Mouse (Mus musculus) natural killer cell, adult 2 months (primary cell): Measurements from ENCODE around the gene Psen2.
A peak's percentile ranks its signal among the peaks of the same experiment; 100 is the strongest.

Experiments used
- DNase-seq, 2 experiments: peaks; one replicate each; pipeline ENCODE4 v3.0.0; 2022; ENCODE audit warnings: low spot score in 2 of 2

Psen2 gene

DNA sequence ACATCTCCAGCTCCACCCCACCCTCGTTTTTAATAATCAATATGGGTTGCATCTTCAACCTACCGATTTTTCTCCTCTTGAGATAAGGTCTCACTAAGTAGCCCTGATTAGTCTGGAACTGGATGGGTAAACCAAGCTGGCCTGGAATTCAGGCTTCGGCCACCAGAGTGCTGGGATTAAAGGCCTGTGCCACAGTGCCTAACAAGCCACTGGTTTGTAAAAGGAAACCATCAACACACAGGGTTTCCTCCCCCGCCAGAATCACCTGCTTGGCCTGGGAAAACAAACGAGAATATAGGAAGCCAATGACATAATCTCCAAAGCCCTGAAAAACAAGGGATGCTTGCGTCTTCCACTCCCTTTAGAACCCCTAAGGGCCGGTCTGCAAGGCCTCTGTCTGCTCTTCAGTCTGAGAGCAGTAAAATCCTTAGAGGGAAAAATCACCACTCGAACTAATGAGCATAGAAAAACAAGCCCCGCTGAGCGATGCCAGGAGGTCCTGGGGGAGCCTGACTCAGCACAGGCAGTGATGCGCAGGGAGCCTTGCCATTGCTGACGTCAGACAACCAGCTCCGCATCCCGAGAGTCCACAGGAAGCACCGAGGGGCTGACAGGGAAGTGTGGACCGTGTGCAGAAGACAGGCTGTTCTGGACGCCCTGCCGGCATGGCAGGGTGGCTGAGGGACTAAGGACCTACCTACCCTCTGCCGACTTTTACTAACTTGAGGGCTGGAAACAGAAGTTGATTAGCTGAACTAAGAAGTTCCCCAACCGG, 13.4 kb downstream of the Psen2 start:
- DNase-seq: peak in 1 of 2 experiments; percentile 44

DNA sequence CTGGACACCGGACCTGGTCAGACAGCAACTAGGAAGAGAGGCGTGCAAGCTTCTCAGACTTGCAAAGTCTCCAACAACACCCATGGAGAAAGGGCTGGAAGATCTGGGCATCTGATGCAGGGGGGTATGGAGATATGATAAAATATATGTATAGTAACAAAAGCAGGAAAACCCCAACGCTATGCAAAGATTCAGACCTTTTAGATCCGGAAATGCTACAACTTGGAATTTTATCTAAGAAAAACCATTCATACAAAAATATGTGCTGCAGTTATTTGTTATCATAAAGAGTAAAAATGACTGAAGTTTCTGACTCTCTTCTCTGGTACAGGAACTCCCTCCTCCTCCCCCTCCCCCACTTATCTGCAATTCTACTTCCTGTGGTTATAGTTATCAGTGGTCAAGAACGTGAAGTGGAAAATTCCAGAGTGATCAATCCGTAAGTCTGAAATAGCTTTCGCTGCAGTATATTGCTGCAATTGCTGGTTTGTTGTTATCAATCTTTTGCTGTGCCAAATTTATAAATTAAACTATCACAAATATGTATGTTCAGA, 14.6 kb downstream of the Psen2 start:
- DNase-seq: no peak

DNA sequence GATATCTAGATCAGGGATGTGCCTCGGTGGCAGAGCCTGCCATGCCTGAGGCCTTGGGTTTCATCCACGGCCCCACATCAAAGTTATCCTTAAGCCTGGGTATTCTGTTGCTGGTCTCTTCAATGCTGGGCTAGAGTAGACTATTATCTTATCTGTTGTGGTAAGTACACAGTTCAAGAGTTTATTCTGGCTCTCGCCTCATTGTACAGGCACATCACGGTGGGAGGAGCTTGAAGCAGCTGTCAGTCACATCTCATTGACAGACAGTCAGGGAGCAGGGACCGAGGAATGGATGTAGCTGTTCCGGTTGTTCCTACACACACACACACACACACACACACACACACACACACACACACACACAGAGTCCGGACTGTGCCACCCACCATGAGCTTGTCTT, 15.3 kb downstream of the Psen2 start:
- DNase-seq: no peak

DNA sequence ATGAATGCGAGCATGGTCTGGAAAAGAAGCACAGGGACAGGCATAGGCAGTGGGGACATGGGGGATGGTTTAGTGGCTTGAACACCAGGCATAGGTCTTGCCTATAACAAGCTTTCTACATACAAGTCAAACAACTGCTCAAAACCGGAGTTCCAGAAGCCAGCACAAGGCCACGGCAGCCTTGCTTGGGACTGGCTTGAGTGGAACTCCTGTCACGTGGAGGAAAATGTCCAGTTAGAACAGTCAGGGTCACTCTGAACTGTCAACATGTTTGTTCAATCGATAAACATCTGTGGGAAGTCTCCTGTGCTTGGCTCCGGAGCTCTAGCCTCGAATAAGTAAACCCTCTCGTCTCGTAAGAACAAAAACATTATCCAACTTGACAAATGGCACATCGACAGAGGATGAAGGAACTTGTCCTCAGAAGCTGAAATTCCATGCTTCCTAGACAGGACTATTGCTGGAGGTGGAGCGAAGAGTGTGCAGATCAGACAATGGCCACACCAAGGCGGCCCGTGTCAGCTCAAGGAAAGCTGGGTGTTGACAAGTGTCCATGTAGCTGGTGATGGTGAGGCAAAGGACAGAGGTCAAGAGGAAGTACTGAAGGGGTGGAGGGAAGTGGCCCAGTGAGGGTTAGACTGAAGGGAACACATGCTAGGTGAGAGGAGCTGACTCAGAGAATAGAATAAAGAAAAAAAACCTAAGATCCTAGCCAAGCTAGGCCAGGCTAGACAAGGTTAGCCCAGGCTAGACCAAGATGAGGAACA, 17.3 kb downstream of the Psen2 start:
- no peak for DNase-seq

DNA sequence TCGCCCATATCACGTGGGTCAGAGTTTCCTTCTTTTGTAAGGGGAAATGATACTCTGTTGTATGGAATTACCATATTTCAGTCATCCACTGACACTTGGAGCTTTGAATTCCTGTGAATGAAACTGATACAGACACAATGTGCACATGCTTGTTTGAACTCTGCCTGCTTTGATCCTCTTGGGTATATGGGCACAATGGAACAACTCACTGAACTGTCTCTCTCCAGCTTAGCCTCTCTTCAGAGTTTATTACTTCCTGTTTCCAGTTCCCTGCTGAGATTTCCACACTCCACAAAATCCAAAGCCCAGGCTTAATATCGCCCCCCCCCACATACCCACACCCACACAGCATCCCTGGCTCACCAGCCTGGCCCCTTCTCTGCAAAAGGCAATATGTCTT, 31.5 kb downstream of the Psen2 start:
- no peak for DNase-seq

DNA sequence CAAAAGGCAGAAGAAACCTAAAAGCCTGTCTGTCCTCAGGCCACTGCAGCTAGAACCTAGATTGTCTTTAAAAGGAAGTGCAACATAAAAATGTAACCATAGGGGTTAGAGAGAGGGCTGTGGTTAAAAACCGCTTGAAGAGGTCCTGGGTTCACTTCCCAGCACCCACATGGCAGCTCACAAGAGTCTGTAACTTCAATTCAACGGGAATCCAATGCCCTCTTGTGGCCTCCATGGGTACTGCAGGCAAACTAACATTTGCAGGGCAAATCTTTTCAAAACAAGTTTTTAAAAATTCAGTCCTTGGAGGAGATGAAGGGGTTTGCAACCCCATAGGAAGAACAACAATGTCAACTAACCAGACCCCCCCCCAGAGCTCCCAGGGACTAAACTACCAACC, 32.7 kb downstream of the Psen2 start:
- DNase-seq: peak in 1 of 2 experiments; percentile 31

DNA sequence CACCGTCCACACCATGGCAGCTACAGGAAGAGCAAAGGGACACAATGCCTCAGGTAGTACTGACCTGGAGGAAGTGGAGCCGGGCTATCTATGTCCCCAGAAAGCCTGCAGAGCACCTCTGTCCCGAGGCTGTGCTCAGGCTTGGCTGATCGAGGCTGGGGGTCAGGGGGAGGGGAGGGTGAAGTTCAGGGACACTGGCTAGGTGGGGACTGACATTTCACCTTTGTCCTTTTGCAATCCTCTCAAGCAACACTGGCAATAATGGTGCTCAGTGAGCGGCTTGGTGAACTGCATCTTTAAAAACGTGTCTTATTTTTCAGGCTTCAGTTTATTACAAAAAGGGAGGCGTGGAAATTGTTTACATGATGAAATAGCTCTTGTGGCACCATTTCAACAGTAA, 33.3 kb downstream of the Psen2 start:
- DNase-seq: no peak

DNA sequence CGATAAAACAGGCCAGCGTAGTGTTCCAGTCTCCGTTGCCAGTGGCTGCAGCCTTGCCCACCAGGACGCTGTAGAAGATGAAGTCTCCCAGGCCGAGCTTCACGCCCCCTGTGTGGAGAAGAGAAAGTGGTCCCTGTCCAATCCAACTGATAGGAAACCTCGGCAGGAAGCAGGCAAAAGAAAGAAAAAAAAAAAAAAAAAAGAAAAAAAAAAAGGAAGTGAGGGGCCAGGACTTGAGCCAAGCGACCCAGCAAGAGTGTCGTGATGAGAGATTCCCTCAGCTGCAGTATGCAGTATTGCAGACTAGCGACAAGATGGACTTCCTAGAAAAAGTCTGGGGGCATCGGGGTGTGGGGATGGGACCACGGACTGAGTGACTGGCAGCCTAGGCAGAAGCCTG, 34.4 kb downstream of the Psen2 start:
- DNase-seq: no peak

DNA sequence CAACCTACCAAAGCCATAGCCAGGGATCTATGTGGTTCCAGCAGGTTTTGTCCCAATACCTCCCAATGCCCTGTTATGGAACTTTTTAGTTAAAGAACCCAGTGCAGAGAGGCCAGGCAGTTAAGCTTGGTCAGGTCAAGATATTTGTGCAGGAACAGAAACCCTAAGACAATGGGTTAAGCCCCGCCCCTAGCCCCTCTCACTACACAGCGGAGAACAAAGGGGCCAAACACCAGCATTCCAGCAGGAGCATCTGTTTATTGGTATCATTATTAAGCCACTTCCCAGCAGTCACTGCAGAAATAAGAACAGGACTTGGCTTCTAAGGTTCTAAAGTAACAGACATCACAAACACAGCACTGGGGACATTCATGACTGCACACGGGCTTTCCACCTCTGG, 36.5 kb downstream of the Psen2 start:
- DNase-seq: no peak

DNA sequence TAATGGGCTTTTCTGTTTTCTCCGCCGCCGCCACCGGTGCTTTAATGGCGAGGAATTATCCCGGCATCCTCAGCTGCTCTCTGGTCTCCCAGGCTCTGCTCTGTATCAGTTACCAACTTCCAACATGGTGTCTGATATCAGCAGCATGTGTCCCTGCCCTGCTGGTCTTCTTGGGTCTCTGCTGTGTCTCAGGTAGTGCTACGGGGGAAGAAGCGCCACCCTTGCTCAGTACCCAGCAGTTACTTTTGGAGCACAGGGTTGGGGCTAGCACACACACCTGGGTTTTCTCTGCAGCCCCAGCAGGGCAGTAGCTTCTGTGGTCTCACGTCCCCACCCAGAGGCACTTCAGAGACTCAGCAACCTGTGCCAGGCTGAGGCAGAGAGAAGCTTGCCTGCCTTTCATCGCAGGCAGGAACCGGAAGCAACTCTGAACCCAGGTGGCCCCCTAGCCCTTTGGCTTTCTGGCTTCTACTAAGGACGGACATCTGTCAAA, 37.0 kb downstream of the Psen2 start:
- peak in 1 of 2 experiments; percentile 53 for DNase-seq

DNA sequence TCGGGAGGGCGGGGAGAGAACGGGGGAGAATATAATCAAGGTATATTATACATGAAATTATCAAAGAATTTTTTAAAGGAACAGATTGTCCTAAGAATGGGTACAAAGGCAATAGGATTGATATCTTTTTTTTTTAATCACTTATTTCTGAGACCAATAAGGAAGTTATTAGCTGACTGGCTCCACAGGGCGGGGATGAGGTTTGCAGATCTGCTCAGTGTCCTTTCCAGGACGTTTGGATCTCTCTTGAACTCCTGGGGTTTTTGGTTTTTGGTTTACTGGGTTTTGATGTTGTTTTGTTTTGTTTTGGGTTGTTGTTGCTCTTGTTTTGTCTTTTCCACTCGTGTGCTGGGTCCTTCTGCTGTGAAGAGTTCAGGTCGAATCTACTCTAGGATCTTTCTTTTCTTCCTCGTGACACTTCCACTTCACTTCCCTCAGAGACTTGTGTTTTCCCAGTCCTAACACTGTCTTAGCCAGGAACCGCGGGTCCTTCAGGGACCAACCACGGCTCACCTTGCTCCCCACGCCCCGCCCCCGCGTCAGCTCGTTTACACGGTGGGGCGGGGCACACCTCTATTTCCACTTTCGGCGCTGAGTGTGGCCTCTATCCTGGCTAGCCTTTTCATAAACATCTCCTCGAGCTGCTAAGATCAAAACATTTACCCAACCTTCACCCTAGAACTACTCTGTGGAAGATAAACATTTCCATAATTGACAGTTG, 37.6 kb downstream of the Psen2 start:
- peak; percentile 38 to 55 for DNase-seq

DNA sequence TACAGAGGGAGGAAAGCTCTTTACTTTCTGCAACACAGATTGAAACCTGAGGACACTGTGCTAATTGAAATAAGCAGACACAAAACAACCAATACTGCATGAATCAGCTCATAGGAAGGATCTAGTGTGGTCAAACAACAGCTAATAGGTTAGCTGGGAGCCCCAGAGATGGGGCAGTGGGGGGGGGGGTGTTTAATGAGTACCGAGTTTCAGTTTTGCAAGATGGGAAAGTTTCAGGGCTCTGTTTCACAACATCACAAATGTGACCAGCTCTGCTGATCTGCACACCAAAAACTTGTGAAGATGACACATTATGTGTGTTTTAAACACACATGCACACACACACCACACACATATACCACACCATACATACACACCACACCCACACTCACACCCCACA, 41.2 kb downstream of the Psen2 start:
- DNase-seq: no peak

DNA sequence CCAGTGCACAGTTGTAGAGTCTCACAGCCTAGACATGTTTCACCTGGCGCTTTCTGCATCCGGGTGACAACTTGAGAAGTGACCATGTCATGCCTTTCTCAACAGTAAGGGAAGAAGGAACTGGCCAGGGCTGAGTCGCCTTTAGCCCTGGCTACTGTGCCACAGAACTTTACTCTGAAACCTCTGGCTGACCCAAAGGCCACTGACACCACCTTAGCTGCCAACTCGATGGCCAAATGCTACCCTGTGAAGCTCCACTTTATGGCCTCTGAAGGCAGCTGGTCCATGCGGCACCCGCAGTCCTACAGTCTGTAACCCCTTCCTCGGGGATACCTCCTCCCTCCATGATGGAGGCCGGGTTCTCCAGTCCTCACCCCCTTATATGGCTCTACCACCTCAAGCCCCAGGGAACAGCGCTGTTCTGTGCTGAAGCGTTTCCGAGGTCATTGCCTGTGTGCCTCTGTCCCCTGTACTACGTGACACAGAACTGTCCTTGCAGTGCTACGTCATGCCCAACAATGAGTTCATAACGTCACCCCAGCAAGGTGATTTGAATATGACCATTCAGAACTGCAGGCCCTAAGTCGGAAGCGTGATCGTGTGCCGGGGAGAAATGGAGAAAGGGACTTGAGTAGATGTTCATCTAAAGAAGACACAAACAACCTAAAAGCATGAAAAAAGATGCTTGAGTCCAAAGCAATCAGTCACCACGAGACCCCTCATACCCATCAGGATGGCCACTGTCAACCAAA, 42.3 kb downstream of the Psen2 start:
- DNase-seq: no peak

DNA sequence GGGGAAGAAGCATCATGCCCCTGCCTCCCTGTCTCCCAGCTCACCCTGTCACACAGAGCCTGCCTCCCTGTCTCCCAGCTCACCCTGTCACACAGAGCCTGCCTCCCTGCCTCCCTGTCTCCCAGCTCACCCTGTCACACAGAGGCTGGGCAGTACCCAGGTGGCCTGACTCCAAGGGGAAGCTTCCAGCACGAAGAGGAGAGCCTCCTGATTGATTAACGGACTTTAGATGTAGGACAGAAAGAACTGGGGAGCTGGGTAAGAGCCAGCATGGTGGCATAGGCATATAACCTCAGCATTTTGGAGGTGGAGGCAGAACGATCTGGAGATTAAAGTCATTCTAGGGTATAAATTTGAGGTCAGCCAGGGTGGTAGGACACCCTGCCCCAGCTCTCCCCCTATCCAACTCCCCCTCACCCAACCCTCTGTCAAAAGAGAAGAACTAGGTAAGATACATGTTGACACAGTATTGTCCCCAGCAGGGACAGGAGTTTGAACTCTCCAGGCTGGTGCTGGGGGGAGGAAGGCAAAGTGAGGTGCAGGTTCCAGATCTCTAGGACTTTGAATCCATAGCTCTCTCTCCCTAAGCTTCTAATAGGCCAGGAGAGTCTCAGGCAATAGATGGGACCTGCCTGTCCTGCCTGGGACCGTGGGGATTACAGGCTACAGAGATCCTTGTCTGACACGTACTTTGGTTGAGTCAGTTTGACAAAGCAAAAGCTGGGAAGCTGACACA, 46.5 kb downstream of the Psen2 start:
- no peak for DNase-seq

DNA sequence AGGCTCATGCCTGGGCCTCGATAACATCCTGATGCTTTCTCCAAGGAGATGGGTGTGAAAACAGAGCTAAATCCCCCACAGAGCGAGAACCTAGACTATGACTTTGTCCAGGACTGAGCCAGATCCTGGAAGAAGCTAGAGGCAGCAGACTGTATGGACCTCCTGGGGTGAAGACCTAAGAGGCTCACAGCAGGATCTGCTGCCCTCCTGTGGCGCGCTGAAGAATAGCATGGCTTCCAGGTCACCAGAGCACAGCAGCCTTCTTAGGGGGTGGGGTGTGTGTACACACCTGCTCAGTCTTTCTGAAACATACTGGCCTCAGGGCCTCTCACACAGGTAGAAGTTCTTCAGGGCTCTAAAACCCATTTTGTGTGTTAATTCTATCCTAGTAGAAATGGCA, 48.2 kb downstream of the Psen2 start:
- DNase-seq: peak; percentile 49 to 74

DNA sequence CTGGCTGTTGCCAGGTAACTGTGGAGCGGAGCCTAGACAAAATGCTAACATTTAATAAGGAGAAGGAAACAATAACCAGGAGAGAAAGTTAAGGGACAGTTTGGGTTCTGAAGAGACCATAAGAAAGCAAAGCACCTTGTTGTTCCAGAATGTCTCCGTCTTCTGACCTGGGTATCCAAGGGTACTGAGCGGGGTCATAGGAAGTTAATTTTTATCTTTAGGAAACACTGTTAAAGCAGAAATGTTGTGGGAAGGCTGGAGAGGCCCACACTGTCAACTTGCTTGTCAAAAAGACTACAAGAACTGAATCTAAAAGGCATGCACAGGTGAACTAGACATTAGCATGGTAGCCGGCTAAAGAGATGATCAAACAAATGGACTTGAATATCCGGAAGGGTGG, 50.3 kb downstream of the Psen2 start:
- no peak for DNase-seq

DNA sequence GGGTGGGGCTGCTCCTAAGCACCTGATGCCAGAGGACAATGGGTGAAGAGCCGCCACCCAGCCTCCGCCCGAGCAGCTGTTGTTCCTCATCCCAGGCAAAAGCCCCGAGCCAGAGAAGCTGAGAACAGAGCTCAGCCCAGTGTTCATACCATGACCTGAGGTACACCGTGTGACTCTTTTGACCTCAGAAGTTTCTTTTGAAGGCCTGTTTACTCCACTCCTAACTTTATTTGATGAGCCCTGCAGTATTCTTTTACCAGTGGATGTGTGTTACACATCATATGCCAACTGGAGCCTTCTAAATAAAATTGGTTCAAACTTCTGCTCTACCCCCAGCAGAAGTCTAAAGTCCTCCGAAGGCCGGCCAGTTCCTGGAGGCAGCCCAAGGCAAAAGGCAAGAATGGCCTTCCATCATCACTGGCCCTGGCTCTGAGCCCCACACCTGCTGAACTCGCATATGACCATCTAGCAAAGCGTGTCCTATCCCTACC, 52.4 kb downstream of the Psen2 start:
- no peak for DNase-seq

DNA sequence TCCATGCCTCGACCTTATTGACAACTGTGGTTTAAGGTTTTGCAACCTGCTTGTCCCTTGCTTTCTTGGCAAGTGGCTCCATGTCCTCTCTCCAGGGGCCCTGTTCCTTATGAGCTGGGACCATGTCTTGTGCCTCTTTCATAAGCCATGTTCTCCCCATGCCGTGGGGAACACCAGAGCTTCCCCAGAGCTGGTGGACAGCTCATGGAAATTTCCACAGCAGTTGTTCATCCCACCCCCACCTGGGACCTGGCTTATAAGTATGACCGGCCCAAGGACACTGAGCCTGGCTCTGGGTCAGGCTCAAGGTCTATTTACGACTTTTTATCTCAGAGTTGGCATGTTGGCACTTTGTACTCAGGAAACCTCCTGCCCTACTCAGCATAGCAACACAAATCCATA, 53.2 kb downstream of the Psen2 start:
- DNase-seq: no peak

DNA sequence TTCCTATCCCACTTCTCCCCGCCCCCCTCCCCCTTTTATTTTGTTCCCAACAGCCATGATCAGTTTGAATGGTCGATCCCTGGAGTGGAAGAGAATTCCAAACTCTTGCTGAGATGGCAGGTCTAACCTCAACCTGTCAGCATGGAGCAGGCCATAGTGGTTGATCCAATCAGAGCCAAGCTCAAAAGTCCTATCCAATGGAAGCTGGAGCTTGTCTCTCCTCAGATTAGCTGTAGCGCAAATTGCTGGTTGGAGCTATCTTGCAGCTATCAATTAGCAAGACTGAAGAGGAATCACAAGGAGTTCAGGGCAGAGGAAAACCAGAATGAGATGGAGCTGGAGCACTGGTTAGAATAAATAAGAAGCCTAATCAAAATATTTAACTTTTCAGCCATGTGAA, 54.9 kb downstream of the Psen2 start:
- DNase-seq: no peak

DNA sequence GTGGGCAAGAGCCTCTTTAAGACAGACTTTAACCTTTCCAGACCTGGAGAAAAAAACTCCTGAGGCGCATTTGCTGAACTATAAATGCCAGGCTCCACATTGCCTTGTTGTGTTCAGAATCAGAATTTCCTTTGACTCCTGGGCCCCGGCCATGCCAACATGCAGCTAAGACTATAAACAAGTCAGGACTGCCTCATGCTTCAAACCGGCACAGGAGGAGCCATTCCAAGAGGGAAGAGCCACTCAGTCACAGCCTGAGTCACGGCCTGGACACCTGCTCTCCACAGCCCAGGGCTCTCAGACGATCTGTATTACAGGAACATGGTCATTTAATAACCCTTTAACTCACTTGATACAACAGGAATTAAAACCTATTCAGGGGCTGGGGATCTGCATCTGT, 62.5 kb downstream of the Psen2 start:
- DNase-seq: no peak

DNA sequence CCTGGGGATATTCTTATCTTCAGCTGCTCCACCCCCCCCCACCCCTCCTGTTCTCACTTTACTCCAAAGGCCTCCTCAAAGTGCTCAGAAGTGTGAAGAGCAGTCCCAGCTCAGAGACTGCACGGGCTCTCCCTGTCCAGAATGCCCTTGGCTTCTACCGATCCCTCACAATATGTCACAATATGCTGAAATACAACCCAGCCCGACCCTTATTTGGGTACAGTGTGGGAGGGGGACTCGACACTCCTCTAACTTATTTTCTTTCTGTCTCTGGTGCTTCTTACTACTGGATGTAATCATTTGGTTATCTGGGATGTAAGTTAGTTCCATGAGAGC, 63.6 kb downstream of the Psen2 start:
- DNase-seq: no peak
